Mouse (Mus musculus): ENCODE data around the gene Gm20388.
A peak's percentile ranks its signal among the peaks of the same experiment; 100 is the strongest.

The Gm20388 gene

GRCm38 (mm10) chr8:123724752-123725151 is 3814.1 kb downstream of the Gm20388 start:
- DNase-seq (ENCODE audit: low spot score), result no peak

GRCm38 (mm10) chr8:123725261-123725660 is 3814.6 kb downstream of the Gm20388 start:
- DNase-seq (ENCODE audit: low spot score), result no peak

- no peak for DNase-seq (ENCODE audit: low spot score)
Measured at GRCm38 (mm10) chr8:123726759-123727158, 3816.1 kb downstream of the Gm20388 start.

- DNase-seq (ENCODE audit: low spot score), result peak; percentile 73
Measured at GRCm38 (mm10) chr8:123729055-123729785, 3818.6 kb downstream of the Gm20388 start.

- no peak for DNase-seq (ENCODE audit: low spot score)
Measured at GRCm38 (mm10) chr8:123729786-123730411, 3819.3 kb downstream of the Gm20388 start.

GRCm38 (mm10) chr8:123732332-123732731 is 3821.7 kb downstream of the Gm20388 start:
- no peak for DNase-seq (ENCODE audit: low spot score)

GRCm38 (mm10) chr8:123734486-123734885 is 3823.8 kb downstream of the Gm20388 start:
- DNase-seq (ENCODE audit: low spot score), result no peak

GRCm38 (mm10) chr8:123736974-123737373 is 3826.3 kb downstream of the Gm20388 start:
- no peak for DNase-seq (ENCODE audit: low spot score)

- DNase-seq (ENCODE audit: low spot score), result no peak
Measured at GRCm38 (mm10) chr8:123740263-123740662, 3829.6 kb downstream of the Gm20388 start.

GRCm38 (mm10) chr8:123741232-123741631 is 3830.6 kb downstream of the Gm20388 start:
- no peak for DNase-seq (ENCODE audit: low spot score)

GRCm38 (mm10) chr8:123746488-123746887 is 3835.8 kb downstream of the Gm20388 start:
- no peak for DNase-seq (ENCODE audit: low spot score)

- DNase-seq (ENCODE audit: low spot score), result no peak
Measured at GRCm38 (mm10) chr8:123747772-123748171, 3837.1 kb downstream of the Gm20388 start.

GRCm38 (mm10) chr8:123750171-123750693 is 3839.6 kb downstream of the Gm20388 start:
- no peak for DNase-seq (ENCODE audit: low spot score)

- peak; percentile 73 for DNase-seq (ENCODE audit: low spot score)
Measured at GRCm38 (mm10) chr8:123752773-123753468, 3842.3 kb downstream of the Gm20388 start.

- DNase-seq (ENCODE audit: low spot score), result peak; percentile 59
Measured at GRCm38 (mm10) chr8:123753604-123754375, 3843.1 kb downstream of the Gm20388 start.

- DNase-seq (ENCODE audit: low spot score), result no peak
Measured at GRCm38 (mm10) chr8:123754538-123755431, 3844.1 kb downstream of the Gm20388 start.

GRCm38 (mm10) chr8:123756901-123757300 is 3846.3 kb downstream of the Gm20388 start:
- no peak for DNase-seq (ENCODE audit: low spot score)

- DNase-seq (ENCODE audit: low spot score), result no peak
Measured at GRCm38 (mm10) chr8:123758935-123759334, 3848.3 kb downstream of the Gm20388 start.

GRCm38 (mm10) chr8:123759933-123760332 is 3849.3 kb downstream of the Gm20388 start:
- peak; percentile 87 for DNase-seq (ENCODE audit: low spot score)

GRCm38 (mm10) chr8:123760579-123760978 is 3849.9 kb downstream of the Gm20388 start:
- DNase-seq (ENCODE audit: low spot score), result no peak
